Comparison of ENCODE assay signal across 12 mouse cellular contexts in the genomic region with DNA sequence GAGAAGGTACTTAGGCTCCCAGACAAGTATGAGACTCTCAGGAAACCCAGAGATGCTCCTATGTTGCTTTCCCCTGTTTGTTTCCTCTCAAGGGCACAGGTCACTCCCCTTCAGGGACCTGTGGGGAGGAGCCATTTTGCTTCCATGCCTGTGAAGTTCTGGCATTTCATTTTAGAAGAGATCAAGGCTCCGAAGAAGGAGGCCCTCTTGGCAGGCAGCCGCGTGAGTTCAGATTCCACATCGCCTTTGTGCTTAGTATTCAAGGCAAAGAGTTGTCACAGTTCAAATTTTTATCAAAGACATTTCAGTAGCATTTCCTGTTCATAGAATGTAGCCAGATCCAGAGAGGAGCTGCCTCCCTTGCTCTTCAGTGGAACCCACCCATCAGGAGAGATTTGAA.
DNase-seq lines count a peak whose midpoint lies in the region; ATAC-seq and TF ChIP-seq lines count a peak whose summit lies in the region.
"Had no signal": no experiment of that assay in that cellular context is flagged by ENCODE, and none has a peak within 500 bp of the region (broad histone marks: within the 10 kb centered on the region; RNA-seq: fewer than 3 reads in every experiment).

No protein-coding gene starts in this region.

- 38% methylated on average over 4 of the region's 4 CpGs for WGBS in lung, embryonic 14.5 days
- 73% methylated on average over 4 of the region's 4 CpGs for WGBS in lung, adult 2 months
- WGBS in kidney, postnatal 0 days: 61% methylated on average over 4 of the region's 4 CpGs

- H3K4me3 ChIP-seq in lung, embryonic 14.5 days (ENCODE audit: low read depth, low read length): no peak overlapping the region
- no peak overlapping the region for H3K4me3 ChIP-seq in lung, adult 2 months (replicated peaks; ENCODE audit: extremely low read depth, low read depth, low read length)
- no peak overlapping the region for H3K4me3 ChIP-seq in kidney, postnatal 0 days (replicated peaks; ENCODE audit: low read depth, low read length)
- H3K4me3 ChIP-seq: heart, embryonic 15.5 days; megakaryocyte, embryonic 14.5 days; myocyte had no signal

- peak overlapping the region; percentile 36; the same call in 1 of the 2 replicates for H3K27ac ChIP-seq in lung, embryonic 14.5 days (ENCODE audit: low read depth)
- H3K27ac ChIP-seq in kidney, postnatal 0 days: no peak overlapping the region
- H3K27ac ChIP-seq: heart, embryonic 15.5 days; stomach, postnatal 0 days had no signal

- no peak overlapping the region for H3K4me2 ChIP-seq in lung, embryonic 14.5 days
- no peak overlapping the region for H3K4me2 ChIP-seq in kidney, postnatal 0 days (ENCODE audit: low read length)
- H3K4me2 ChIP-seq: heart, embryonic 15.5 days had no signal

- H3K4me1 ChIP-seq in lung, embryonic 14.5 days (ENCODE audit: insufficient read depth): peaks cover 3% of the 10 kb centered on the region; the same call in 1 of the 2 replicates
- H3K4me1 ChIP-seq in lung, adult 2 months (ENCODE audit: control insufficient read depth, insufficient read depth, low read length): no peaks in the 10 kb centered on the region
- H3K4me1 ChIP-seq in kidney, postnatal 0 days (replicated peaks; ENCODE audit: insufficient read depth, low read length): no peaks in the 10 kb centered on the region
- H3K4me1 ChIP-seq: megakaryocyte, embryonic 14.5 days had no signal

- TF ChIP-seq POLR2A in lung, adult 2 months (IDR thresholded peaks at IDR 0.05; ENCODE audit: borderline replicate concordance, extremely low read depth, low read depth, low read length): no peak

- H3K27me3 ChIP-seq in lung, embryonic 14.5 days (ENCODE audit: insufficient read depth, low read length): no peaks in the 10 kb centered on the region
- H3K27me3 ChIP-seq in kidney, postnatal 0 days (ENCODE audit: insufficient read depth, low read length): no peaks in the 10 kb centered on the region
- H3K27me3 ChIP-seq: heart, embryonic 15.5 days; megakaryocyte, embryonic 14.5 days had no signal

- no peaks in the 10 kb centered on the region for H3K9me3 ChIP-seq in lung, embryonic 14.5 days (ENCODE audit: low read depth, low read length)
- no peaks in the 10 kb centered on the region for H3K9me3 ChIP-seq in kidney, postnatal 0 days (replicated peaks; ENCODE audit: low read length)
- H3K9me3 ChIP-seq: heart, embryonic 15.5 days had no signal

- DNase-seq in adrenal gland, adult 2 months: peak; percentile 60
- DNase-seq in adrenal gland, postnatal 4 days (ENCODE audit: low spot score in 2 of 2): no peak
- peak; percentile 82 for DNase-seq in lung, embryonic 14.5 days
- DNase-seq in lung, adult 2 months: no peak
- peak; percentile 54 for DNase-seq in kidney, postnatal 0 days (ENCODE audit: low spot score)
- peak; percentile 14 to 57 for DNase-seq in lung, postnatal 4 days
- DNase-seq in spleen, adult 12 weeks (ENCODE audit: low spot score): no peak
- DNase-seq in layer of hippocampus, adult 9-11 months: no peak

- ATAC-seq in lung, embryonic 14.5 days (ENCODE audit: insufficient read depth): peak; percentile 69; the same call in 1 of the 2 replicates
- no peak for ATAC-seq in kidney, postnatal 0 days (replicated peaks; ENCODE audit: low FRiP score, low read depth)

- H3K36me3 ChIP-seq in lung, embryonic 14.5 days (ENCODE audit: insufficient read depth): no peaks in the 10 kb centered on the region
- H3K36me3 ChIP-seq in kidney, postnatal 0 days (ENCODE audit: insufficient read depth, low read length): no peaks in the 10 kb centered on the region
- H3K36me3 ChIP-seq: heart, embryonic 15.5 days had no signal

- TF ChIP-seq CTCF in lung, embryonic 14.5 days (IDR thresholded peaks at IDR 0.05; ENCODE audit: low read depth): no peak
- TF ChIP-seq CTCF in lung, adult 2 months (IDR thresholded peaks at IDR 0.05; ENCODE audit: insufficient read depth, low read length): no peak
- TF ChIP-seq CTCF in kidney, postnatal 0 days (IDR thresholded peaks at IDR 0.05; ENCODE audit: low read depth): no peak

- no peak overlapping the region for H3K9ac ChIP-seq in lung, embryonic 14.5 days
- no peak overlapping the region for H3K9ac ChIP-seq in kidney, postnatal 0 days (ENCODE audit: low read depth, low read length)
- H3K9ac ChIP-seq: heart, embryonic 15.5 days had no signal

Comparison
In these comparisons a context has a peak if more than half of its experiments do, and no peak if none do; other contexts are left out.
1. DNase-seq: peak in adrenal gland, adult 2 months (single experiment), lung, embryonic 14.5 days (single experiment), kidney, postnatal 0 days (single experiment) and lung, postnatal 4 days (2 of 2); none in adrenal gland, postnatal 4 days (0 of 2), lung, adult 2 months (single experiment), spleen, adult 12 weeks (single experiment) and layer of hippocampus, adult 9-11 months (single experiment).